Mouse (Mus musculus) heart, postnatal 4 days (tissue): ENCODE measurements around the gene Ccdc184. TPM values are rescaled to one million over a fixed set of nuclear protein-coding genes. Genes with fewer than 3 reads are reported as not detected.

Source experiments
- total RNA-seq, 2 experiments: library from RNA; stranded (reverse); gene quantifications; 2 replicates each; pipeline ENCODE4 v1.2.3; 2021

Gene Ccdc184
- total RNA-seq, 2 experiments from 2014 or later, result 0.74 to 0.92 TPM

Other genes with a start within 250 kb of the Ccdc184 start
- 10 to 100 TPM; 20.5 to 20.6 TPM for gene Tmem106c, start 203.0 kb upstream of the Ccdc184 start, total RNA-seq
- gene Col2a1, start 162.5 kb upstream of the Ccdc184 start, total RNA-seq, result 1 to 10 TPM; 1.1 to 1.3 TPM
- gene Pfkm, start 74.6 kb upstream of the Ccdc184 start, total RNA-seq, result 100 to 1,000 TPM; 413 to 425 TPM
- gene Senp1, start 73.4 kb upstream of the Ccdc184 start, total RNA-seq, result 10 to 100 TPM; 23.5 to 27.2 TPM
- gene Asb8, start 1.5 kb upstream of the Ccdc184 start, total RNA-seq, result 100 to 1,000 TPM in 1 of 2 experiments, 10 to 100 TPM in 1; 97.9 to 103 TPM
- gene Olfr288, start 28.4 kb downstream of the Ccdc184 start, total RNA-seq, result not detected
- gene Gm44579, start 53.8 kb downstream of the Ccdc184 start, total RNA-seq, result not detected
- gene Olfr287, start 53.9 kb downstream of the Ccdc184 start, total RNA-seq, result not detected
- gene Olfr286, start 67.3 kb downstream of the Ccdc184 start, total RNA-seq, result not detected
- gene H1fnt, start 90.1 kb downstream of the Ccdc184 start, total RNA-seq, result not detected
- 1 to 10 TPM; 4.9 to 5.3 TPM for gene Zfp641, start 129.0 kb downstream of the Ccdc184 start, total RNA-seq
- not detected for gene Olfr285, start 150.2 kb downstream of the Ccdc184 start, total RNA-seq
- not detected for gene Olfr284, start 173.8 kb downstream of the Ccdc184 start, total RNA-seq
- not detected for gene Olfr283, start 213.8 kb downstream of the Ccdc184 start, total RNA-seq